Mouse (Mus musculus): ENCODE measurements around the gene 4933402N03Rik.
A peak's percentile ranks its signal among the peaks of the same experiment; 100 is the strongest.

4933402N03Rik gene

GRCm38 (mm10) chr7:131146214-131146613 lies at the start of gene 4933402N03Rik:
Gene 4933402N03Rik (minus strand): TSS chr7:131146314.
- no peak for DNase-seq (ENCODE audit: low spot score in 2 of 2)

- no peak for DNase-seq (ENCODE audit: low spot score in 2 of 2)
Observed at GRCm38 (mm10) chr7:131187996-131188395, 41.9 kb upstream of the 4933402N03Rik start.

- peak; percentile 70 to 71 for DNase-seq (ENCODE audit: low spot score in 2 of 2)
Observed at GRCm38 (mm10) chr7:131187047-131187446, 40.9 kb upstream of the 4933402N03Rik start.

GRCm38 (mm10) chr7:131184339-131184738 lies 38.2 kb upstream of the 4933402N03Rik start:
- no peak for DNase-seq (ENCODE audit: low spot score in 2 of 2)

GRCm38 (mm10) chr7:131182685-131183084 lies 36.6 kb upstream of the 4933402N03Rik start:
- DNase-seq (ENCODE audit: low spot score in 2 of 2): peak; percentile 22 to 25

- DNase-seq (ENCODE audit: low spot score in 2 of 2): no peak
Observed at GRCm38 (mm10) chr7:131174121-131174520, 28.0 kb upstream of the 4933402N03Rik start, which contains the start of gene 5430419D17Rik. Gene 5430419D17Rik (plus strand): TSS chr7:131174402.

GRCm38 (mm10) chr7:131169099-131169498 lies 23.0 kb upstream of the 4933402N03Rik start:
- no peak for DNase-seq (ENCODE audit: low spot score in 2 of 2)

GRCm38 (mm10) chr7:131167771-131168170 lies 21.7 kb upstream of the 4933402N03Rik start:
- no peak for DNase-seq (ENCODE audit: low spot score in 2 of 2)

- no peak for DNase-seq (ENCODE audit: low spot score in 2 of 2)
Observed at GRCm38 (mm10) chr7:131162251-131162650, 16.1 kb upstream of the 4933402N03Rik start.

- no peak for DNase-seq (ENCODE audit: low spot score in 2 of 2)
Observed at GRCm38 (mm10) chr7:131153044-131153443, 6.9 kb upstream of the 4933402N03Rik start.

- DNase-seq (ENCODE audit: low spot score in 2 of 2): no peak
Observed at GRCm38 (mm10) chr7:131150179-131150578, 4.1 kb upstream of the 4933402N03Rik start.

- DNase-seq (ENCODE audit: low spot score in 2 of 2): no peak
Observed at GRCm38 (mm10) chr7:131133181-131133580, 12.9 kb downstream of the 4933402N03Rik start.

- DNase-seq (ENCODE audit: low spot score in 2 of 2): no peak
Observed at GRCm38 (mm10) chr7:131130021-131130420, 16.1 kb downstream of the 4933402N03Rik start.

- DNase-seq (ENCODE audit: low spot score in 2 of 2): peak in 1 of 2 experiments; percentile 7
Observed at GRCm38 (mm10) chr7:131122210-131122807, 23.8 kb downstream of the 4933402N03Rik start.

GRCm38 (mm10) chr7:131114434-131114833 lies 31.7 kb downstream of the 4933402N03Rik start:
- DNase-seq (ENCODE audit: low spot score in 2 of 2): peak; percentile 5 to 20

GRCm38 (mm10) chr7:131113676-131114075 lies 32.4 kb downstream of the 4933402N03Rik start:
- DNase-seq (ENCODE audit: low spot score in 2 of 2): peak in 1 of 2 experiments; percentile 7

- peak; percentile 85 to 90 for DNase-seq (ENCODE audit: low spot score in 2 of 2)
Observed at GRCm38 (mm10) chr7:131112486-131112885, 33.6 kb downstream of the 4933402N03Rik start.
